Mouse (Mus musculus) thymus, postnatal 36 days (tissue): ENCODE data around the gene Atxn1.

Source experiments
- DNase-seq, 2 experiments: peaks; one replicate each; pipeline ENCODE4 v3.0.0; 2022; ENCODE audit warnings: mixed read lengths in 2 of 2

Atxn1 gene

GRCm38 (mm10) chr13:45710041-45710440 is 254.8 kb downstream of the Atxn1 start:
- DNase-seq: no peak

- no peak for DNase-seq
These were observed 255.4 kb downstream of the Atxn1 start for GRCm38 (mm10) chr13:45709402-45709801.

- DNase-seq: no peak
These were observed 263.5 kb downstream of the Atxn1 start for GRCm38 (mm10) chr13:45701296-45701790.

- no peak for DNase-seq
These were observed 265.8 kb downstream of the Atxn1 start for GRCm38 (mm10) chr13:45698982-45699381.

- DNase-seq: no peak
These were observed 268.8 kb downstream of the Atxn1 start for GRCm38 (mm10) chr13:45696009-45696408.

GRCm38 (mm10) chr13:45694921-45695437 is 269.8 kb downstream of the Atxn1 start:
- DNase-seq: no peak

- DNase-seq: no peak
These were observed 270.9 kb downstream of the Atxn1 start for GRCm38 (mm10) chr13:45693953-45694352.

GRCm38 (mm10) chr13:45693534-45693933 is 271.3 kb downstream of the Atxn1 start:
- peak; percentile 24 to 27 for DNase-seq

GRCm38 (mm10) chr13:45693126-45693525 is 271.7 kb downstream of the Atxn1 start:
- no peak for DNase-seq

GRCm38 (mm10) chr13:45692440-45692839 is 272.4 kb downstream of the Atxn1 start:
- DNase-seq: no peak

GRCm38 (mm10) chr13:45690426-45690825 is 274.4 kb downstream of the Atxn1 start:
- DNase-seq: no peak

- no peak for DNase-seq
These were observed 275.9 kb downstream of the Atxn1 start for GRCm38 (mm10) chr13:45688864-45689263.

GRCm38 (mm10) chr13:45687581-45687980 is 277.2 kb downstream of the Atxn1 start:
- DNase-seq: no peak

- DNase-seq: no peak
These were observed 278.6 kb downstream of the Atxn1 start for GRCm38 (mm10) chr13:45686309-45686582.

- no peak for DNase-seq
These were observed 279.1 kb downstream of the Atxn1 start for GRCm38 (mm10) chr13:45685575-45686308.

- DNase-seq: no peak
These were observed 279.9 kb downstream of the Atxn1 start for GRCm38 (mm10) chr13:45684891-45685311.

GRCm38 (mm10) chr13:45683991-45684390 is 280.8 kb downstream of the Atxn1 start:
- no peak for DNase-seq

GRCm38 (mm10) chr13:45681196-45681595 is 283.6 kb downstream of the Atxn1 start:
- no peak for DNase-seq

- no peak for DNase-seq
These were observed 284.2 kb downstream of the Atxn1 start for GRCm38 (mm10) chr13:45680651-45681050.

- no peak for DNase-seq
These were observed 285.7 kb downstream of the Atxn1 start for GRCm38 (mm10) chr13:45679096-45679495.

- no peak for DNase-seq
These were observed 292.2 kb downstream of the Atxn1 start for GRCm38 (mm10) chr13:45672628-45673027.

- DNase-seq: no peak
These were observed 294.8 kb downstream of the Atxn1 start for GRCm38 (mm10) chr13:45669969-45670368.

- no peak for DNase-seq
These were observed 302.0 kb downstream of the Atxn1 start for GRCm38 (mm10) chr13:45662852-45663251.

GRCm38 (mm10) chr13:45662216-45662615 is 302.6 kb downstream of the Atxn1 start:
- no peak for DNase-seq
